8 mouse cellular contexts compared by ENCODE assay signal in the genomic region with DNA sequence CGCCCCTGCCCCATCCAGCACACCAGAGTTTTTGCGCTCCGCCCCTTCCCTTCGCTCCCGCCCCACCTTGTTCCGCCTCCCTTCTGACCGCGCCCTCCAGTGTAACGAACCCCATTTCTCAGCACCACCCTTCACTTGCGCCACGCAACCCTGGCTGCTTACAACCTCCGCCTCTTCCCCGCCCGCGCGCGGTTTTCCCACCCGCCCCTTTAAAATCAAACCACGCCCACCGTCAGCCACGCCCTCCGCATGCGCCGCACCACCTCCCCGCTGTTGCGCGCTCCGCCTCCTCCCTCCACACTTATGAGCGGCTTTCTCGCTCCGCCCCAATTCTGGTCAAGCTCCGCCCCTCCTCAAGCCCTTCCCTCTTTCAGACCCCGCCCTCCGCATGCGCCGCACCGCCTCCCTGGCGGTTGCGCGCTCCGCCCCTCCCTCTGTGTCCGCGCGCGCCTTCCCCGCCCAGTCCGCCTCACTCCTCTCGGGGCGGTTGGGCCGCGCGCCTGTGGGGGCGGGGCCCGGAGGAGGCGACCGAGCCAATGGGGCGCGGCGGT. TPM values are rescaled to one million over a fixed set of nuclear protein-coding genes. Genes with fewer than 3 reads are reported as not detected.
DNase-seq lines count a peak whose midpoint lies in the region; ATAC-seq and TF ChIP-seq lines count a peak whose summit lies in the region.

A gene (plus strand): TSS at position 476 of the 551 bp plus-strand sequence.

- H3K9ac ChIP-seq in CH12.LX (ENCODE audit: insufficient read depth, low read depth) = peak within 1 kb of the TSS; percentile 90
- peak within 1 kb of the TSS; percentile 84 for H3K9ac ChIP-seq in forebrain, embryonic 11.5 days (ENCODE audit: low read length)
- H3K9ac ChIP-seq in heart, embryonic 16.5 days (ENCODE audit: low read length) = peak within 1 kb of the TSS; percentile 89
- peak within 1 kb of the TSS; percentile 97 for H3K9ac ChIP-seq in liver, embryonic 15.5 days
- H3K9ac ChIP-seq in neural tube, embryonic 12.5 days = peak within 1 kb of the TSS; percentile 85

- TF ChIP-seq POLR2A in CH12.LX (IDR thresholded peaks at IDR 0.05; ENCODE audit: low read depth, low read length) = no peak

- no peak for TF ChIP-seq CTCF in CH12.LX (conservative IDR thresholded peaks at IDR 0.05 in 1 of 2, IDR thresholded peaks at IDR 0.05 in 1 of 2; ENCODE audit: low read depth in 2 of 2, low read length in 2 of 2)

- dilution Hi-C loops in CH12.LX (cut with MboI; ENCODE audit: extremely low pct_ligation_motif_present, extremely low pct_unique_long_range_greater_than_20kb, low sequenced_read_pairs) = no loop called here

- peak within 1 kb of the TSS; percentile 97 for H3K4me2 ChIP-seq in CH12.LX (ENCODE audit: insufficient read depth, low read depth, poor library complexity, severe bottlenecking)
- peak within 1 kb of the TSS; percentile 78 for H3K4me2 ChIP-seq in forebrain, embryonic 11.5 days (ENCODE audit: low read depth, low read length, severe bottlenecking)
- H3K4me2 ChIP-seq in heart, embryonic 16.5 days (ENCODE audit: low read depth, low read length) = peak within 1 kb of the TSS; percentile 93
- peak within 1 kb of the TSS; percentile 76 for H3K4me2 ChIP-seq in liver, embryonic 15.5 days
- H3K4me2 ChIP-seq in neural tube, embryonic 12.5 days (replicated peaks) = peak within 1 kb of the TSS; percentile 82

- WGBS in forebrain, embryonic 11.5 days = under 1% methylated on average over 48 of the region's 59 CpGs
- WGBS in heart, embryonic 16.5 days = under 1% methylated on average over 59 of the region's 59 CpGs
- 2% methylated on average over 59 of the region's 59 CpGs for WGBS in liver, embryonic 15.5 days (ENCODE audit: insufficient replicate concordance)
- under 1% methylated on average over 59 of the region's 59 CpGs for WGBS in neural tube, embryonic 12.5 days

- peaks cover 4 to 12% of the 10 kb centered on the region in 2 experiments for H3K36me3 ChIP-seq in CH12.LX (replicated peaks in 1 of 2; ENCODE audit: control insufficient read depth in 1 of 2, insufficient read depth in 1 of 2, low read length in 1 of 2)
- H3K36me3 ChIP-seq in forebrain, embryonic 11.5 days (ENCODE audit: control insufficient read depth, insufficient read depth, low read length) = no peaks in the 10 kb centered on the region
- peaks cover 4% of the 10 kb centered on the region; the same call in 1 of the 2 replicates for H3K36me3 ChIP-seq in heart, embryonic 16.5 days (ENCODE audit: control insufficient read depth, insufficient read depth)
- H3K36me3 ChIP-seq in liver, embryonic 15.5 days (replicated peaks) = peaks cover 11% of the 10 kb centered on the region
- H3K36me3 ChIP-seq in neural tube, embryonic 12.5 days = 0 out of 2 replicates have a peak, but pooled peaks cover 3% of the 10 kb centered on the region

- in situ Hi-C loops in CH12.LX (cut with MboI; ENCODE audit: low pct_ligation_motif_present, low pct_unique_long_range_greater_than_20kb, low sequenced_read_pairs) = no loop called here

- no peak within 1 kb of the TSS for H3K27ac ChIP-seq in CH12.LX (ENCODE audit: insufficient read depth, low read depth)
- 0 out of 2 replicates have a peak within 1 kb of the TSS, but pooled peaks have one; percentile 37 for H3K27ac ChIP-seq in forebrain, embryonic 11.5 days (ENCODE audit: low read depth, low read length)
- H3K27ac ChIP-seq in heart, embryonic 16.5 days (ENCODE audit: low read length) = peak within 1 kb of the TSS; percentile 77
- H3K27ac ChIP-seq in liver, embryonic 15.5 days (replicated peaks) = peak within 1 kb of the TSS; percentile 95
- H3K27ac ChIP-seq in neural tube, embryonic 12.5 days = peak within 1 kb of the TSS; percentile 53

- peak; percentile 96 for ATAC-seq in forebrain, embryonic 11.5 days (replicated peaks; ENCODE audit: low FRiP score)
- ATAC-seq in heart, embryonic 16.5 days (replicated peaks; ENCODE audit: extremely low read depth, insufficient read depth, low FRiP score) = peak; percentile 95
- peak; percentile 92 for ATAC-seq in liver, embryonic 15.5 days (ENCODE audit: insufficient read depth)
- ATAC-seq in neural tube, embryonic 12.5 days (ENCODE audit: low FRiP score, low read depth) = peak; percentile 96

- no peak for TF ChIP-seq EP300 in CH12.LX (IDR thresholded peaks at IDR 0.05; ENCODE audit: low read length)

- peaks cover 13% of the 10 kb centered on the region for H3K79me2 ChIP-seq in CH12.LX (replicated peaks; ENCODE audit: control insufficient read depth, extremely low read depth, insufficient read depth, poor library complexity, severe bottlenecking)

- DNase-seq in CH12.LX (ENCODE audit: extremely low read depth) = peak; percentile 97
- DNase-seq in c-Kit-positive CD71-positive TER-119-negative erythroid progenitor cells, embryonic 14.5 days (ENCODE audit: low read depth) = peak; percentile 95
- DNase-seq in forebrain, embryonic 11.5 days (ENCODE audit: low spot score) = peak; percentile 100
- DNase-seq in kidney, postnatal 36 days = peak; percentile 98 to 99
- peak; percentile 98 for DNase-seq in telencephalon, adult 2 months (ENCODE audit: low read depth, low spot score)

- peaks cover 0 to 15% of the 10 kb centered on the region in 2 experiments; a peak in 2 of 4 replicates for H3K4me1 ChIP-seq in CH12.LX (ENCODE audit: control insufficient read depth in 1 of 2, insufficient read depth in 2 of 2)
- H3K4me1 ChIP-seq in forebrain, embryonic 11.5 days (replicated peaks; ENCODE audit: control insufficient read depth, insufficient read depth, low read length) = peaks cover 7% of the 10 kb centered on the region; the same call in 1 of the 2 replicates
- H3K4me1 ChIP-seq in heart, embryonic 16.5 days (ENCODE audit: control insufficient read depth, insufficient read depth, low read length) = peaks cover 4% of the 10 kb centered on the region; the same call in 1 of the 2 replicates
- peaks cover 29% of the 10 kb centered on the region for H3K4me1 ChIP-seq in liver, embryonic 15.5 days (replicated peaks)
- peaks cover 5% of the 10 kb centered on the region; the same call in 1 of the 2 replicates for H3K4me1 ChIP-seq in neural tube, embryonic 12.5 days

- no peaks in the 10 kb centered on the region for H3K9me3 ChIP-seq in CH12.LX (replicated peaks; ENCODE audit: low read length)
- H3K9me3 ChIP-seq in forebrain, embryonic 11.5 days (ENCODE audit: control insufficient read depth, low read length) = no peaks in the 10 kb centered on the region
- H3K9me3 ChIP-seq in heart, embryonic 16.5 days (replicated peaks; ENCODE audit: control insufficient read depth, low read length) = no peaks in the 10 kb centered on the region
- H3K9me3 ChIP-seq in liver, embryonic 15.5 days (replicated peaks) = no peaks in the 10 kb centered on the region
- H3K9me3 ChIP-seq in neural tube, embryonic 12.5 days = no peaks in the 10 kb centered on the region

- no peak for TF ChIP-seq RAD21 in CH12.LX (IDR thresholded peaks at IDR 0.05; ENCODE audit: low read depth, low read length)

- peak within 1 kb of the TSS; percentile 86 to 98 (median 88) for H3K4me3 ChIP-seq in CH12.LX (replicated peaks in 1 of 3; ENCODE audit: low read depth in 2 of 3, low read length in 2 of 3, poor library complexity in 1 of 3)
- peak within 1 kb of the TSS; percentile 82 for H3K4me3 ChIP-seq in forebrain, embryonic 11.5 days (ENCODE audit: low read depth, low read length)
- H3K4me3 ChIP-seq in heart, embryonic 16.5 days (ENCODE audit: low read length) = peak within 1 kb of the TSS; percentile 89
- H3K4me3 ChIP-seq in liver, embryonic 15.5 days (replicated peaks) = peak within 1 kb of the TSS; percentile 93
- peak within 1 kb of the TSS; percentile 86 for H3K4me3 ChIP-seq in neural tube, embryonic 12.5 days

- H3K27me3 ChIP-seq in CH12.LX (replicated peaks) = no peaks in the 10 kb centered on the region
- H3K27me3 ChIP-seq in forebrain, embryonic 11.5 days (ENCODE audit: control insufficient read depth, insufficient read depth, low read length) = no peaks in the 10 kb centered on the region; the same call in 1 of the 2 replicates
- H3K27me3 ChIP-seq in heart, embryonic 16.5 days (ENCODE audit: control insufficient read depth, insufficient read depth, low read length) = no peaks in the 10 kb centered on the region
- H3K27me3 ChIP-seq in liver, embryonic 15.5 days = no peaks in the 10 kb centered on the region
- no peaks in the 10 kb centered on the region for H3K27me3 ChIP-seq in neural tube, embryonic 12.5 days (replicated peaks)

TF ChIP-seq in CH12.LX, 34 proteins besides CTCF, POLR2A, EP300 and RAD21 (continues in another document):
- TF ChIP-seq MXI1 (IDR thresholded peaks at IDR 0.05; ENCODE audit: low read depth, low read length) = no peak; the same call in 1 of the 2 replicates
- TF ChIP-seq MYC (IDR thresholded peaks at IDR 0.05; ENCODE audit: low read depth, low read length) = no peak
- TF ChIP-seq MAX (IDR thresholded peaks at IDR 0.05; ENCODE audit: low read length) = 0 out of 2 replicates have a peak, but pooled peaks have one; percentile 11
- peak; percentile 92 for TF ChIP-seq NRF1 (IDR thresholded peaks at IDR 0.05; ENCODE audit: low read depth, low read length)
- peak; percentile 81 for TF ChIP-seq TBP (conservative IDR thresholded peaks at IDR 0.05; ENCODE audit: low read depth, low read length)
- TF ChIP-seq MAZ (IDR thresholded peaks at IDR 0.05; ENCODE audit: low read depth, low read length) = peak; percentile 86
- TF ChIP-seq MEF2A (IDR thresholded peaks at IDR 0.05; ENCODE audit: borderline replicate concordance, low read depth, low read length) = no peak
- no peak for TF ChIP-seq JUN (IDR thresholded peaks at IDR 0.05; ENCODE audit: insufficient read depth, low read depth, low read length)
- TF ChIP-seq SMC3 (IDR thresholded peaks at IDR 0.05; ENCODE audit: low read depth, low read length) = no peak
- peak; percentile 32; the same call in 1 of the 2 replicates for TF ChIP-seq HCFC1 (IDR thresholded peaks at IDR 0.05; ENCODE audit: low read depth, low read length)
- no peak for TF ChIP-seq JUND (conservative IDR thresholded peaks at IDR 0.05; ENCODE audit: low read depth, low read length)
- TF ChIP-seq GABPA (IDR thresholded peaks at IDR 0.05; ENCODE audit: insufficient replicate concordance, low read depth, low read length) = no peak
- TF ChIP-seq ELF1 (IDR thresholded peaks at IDR 0.05; ENCODE audit: low read depth, low read length) = peak; percentile 40; the same call in 1 of the 2 replicates
- TF ChIP-seq UBTF (IDR thresholded peaks at IDR 0.05; ENCODE audit: low read depth, low read length) = no peak
- TF ChIP-seq USF1 (IDR thresholded peaks at IDR 0.05; ENCODE audit: low read depth, low read length) = no peak

RNA-seq across cellular contexts. Expression of the gene that starts here (rescaled TPM):
- 8.7 and 11.0 TPM in 2 replicates for total RNA-seq in CH12.LX (2012; rRNA removed)
- 27.0 and 31.4 TPM in 2 replicates for total RNA-seq in CH12.LX (2014; rRNA removed)
- 25.4 and 33.1 TPM in 2 replicates for polyA plus RNA-seq in CH12.LX (2012; ENCODE audit: insufficient read length, low read depth)
- polyA plus RNA-seq in forebrain, embryonic 11.5 days (2014; fragmentation: Nextera tagmentation; extraction: Ambion mirVana) = 32.1 and 35.7 TPM in 2 replicates
- 13.3 TPM in 2 replicates for polyA plus RNA-seq in heart, embryonic 16.5 days (2015; fragmentation: Nextera tagmentation; extraction: Ambion mirVana)
- 18.4 and 21.7 TPM in 2 replicates for polyA plus RNA-seq in liver, embryonic 15.5 days (2015; fragmentation: Nextera tagmentation; extraction: Ambion mirVana)
- polyA plus RNA-seq in neural tube, embryonic 12.5 days (2016; fragmentation: Nextera tagmentation; extraction: Ambion mirVana) = 39.2 and 42.3 TPM in 2 replicates
